Mouse (Mus musculus) ES-Bruce4 (cell line): Measurements from ENCODE around the gene Tex21. TPM values are rescaled to one million over a fixed set of nuclear protein-coding genes. Genes with fewer than 3 reads are reported as not detected.

Experiments used
- H3K27ac ChIP-seq: 2 replicates; pipeline ENCODE4 v1.5.1; 2012; ENCODE audit warnings: low read length, inconsistent platforms; ENCODE audit not compliant: insufficient read depth
- H3K27me3 ChIP-seq: 2 replicates; pipeline ENCODE4 v1.6.1; 2012; ENCODE audit warnings: mild to moderate bottlenecking, low read length, inconsistent platforms; ENCODE audit not compliant: control insufficient read depth, poor library complexity, insufficient read depth, severe bottlenecking
- H3K36me3 ChIP-seq: 2 replicates; pipeline ENCODE4 v1.6.1; 2012; ENCODE audit warnings: inconsistent platforms, mild to moderate bottlenecking, low read length, moderate library complexity; ENCODE audit not compliant: control insufficient read depth, poor library complexity, insufficient read depth, severe bottlenecking
- H3K4me1 ChIP-seq: one replicate; pipeline ENCODE4 v1.8.1; 2011; ENCODE audit warnings: low read length; ENCODE audit not compliant: control insufficient read depth, insufficient read depth
- H3K4me3 ChIP-seq: 2 replicates; pipeline ENCODE4 v1.5.1; 2011; ENCODE audit warnings: low read depth, mild to moderate bottlenecking, low read length
- H3K9ac ChIP-seq: 2 replicates; pipeline ENCODE4 v1.6.1; 2012; ENCODE audit warnings: low read depth, mild to moderate bottlenecking, inconsistent platforms; ENCODE audit not compliant: poor library complexity, severe bottlenecking
- H3K9me3 ChIP-seq: replicated peaks from 2 replicates; pipeline ENCODE4 v1.6.1; 2012; ENCODE audit warnings: mild to moderate bottlenecking, low read length, inconsistent platforms; ENCODE audit not compliant: control insufficient read depth, poor library complexity, insufficient read depth, severe bottlenecking
- CTCF ChIP-seq: IDR thresholded peaks from one replicate; pipeline ENCODE4 v1.8.1; 2011; ENCODE audit warnings: low read depth, low read length
- EP300 ChIP-seq: IDR thresholded peaks from 2 replicates; pipeline ENCODE4 v1.6.1; 2011; ENCODE audit warnings: low read depth, low read length; ENCODE audit not compliant: insufficient read depth
- POLR2A ChIP-seq: IDR thresholded peaks from one replicate; pipeline ENCODE4 v1.8.1; 2011; ENCODE audit warnings: low read length; ENCODE audit not compliant: insufficient read depth
- polyA plus RNA-seq: library from polyadenylated mRNA; stranded (reverse); fragments of >200 nt; gene quantifications from 2 replicates; pipeline ENCODE4 v1.2.4, GENCODE M21; 2011; ENCODE audit warnings: low read depth; ENCODE audit not compliant: missing spikeins, insufficient read depth, insufficient read length

Tex21 gene
- polyA plus RNA-seq, 1 experiment = 8.8 TPM

- Histone ChIP-seq H3K27ac (no peak overlapping the region), H3K4me1 (no peaks in the 10 kb centered on the region), H3K4me3 (no peak overlapping the region), H3K27me3 (no peaks in the 10 kb centered on the region), H3K9me3 (no peaks in the 10 kb centered on the region), H3K36me3 (peaks cover 74% of the 10 kb centered on the region), H3K9ac (no peak overlapping the region)
- no peak for TF ChIP-seq CTCF
- no peak for TF ChIP-seq POLR2A
Observed at GRCm38 (mm10) chr12:76285418-76285817, 38.9 kb upstream of the Tex21 start.

- H3K27me3 ChIP-seq = no peaks in the 10 kb centered on the region
- H3K9me3 ChIP-seq = no peaks in the 10 kb centered on the region
- TF ChIP-seq EP300 = no peak
- TF ChIP-seq POLR2A = no peak
- no peak for TF ChIP-seq CTCF
- no peak overlapping the region for H3K27ac ChIP-seq
- no peaks in the 10 kb centered on the region for H3K4me1 ChIP-seq
- no peak overlapping the region for H3K9ac ChIP-seq
- H3K36me3 ChIP-seq = peaks cover 66% of the 10 kb centered on the region
- no peak overlapping the region for H3K4me3 ChIP-seq
Observed at GRCm38 (mm10) chr12:76282532-76283173, 36.1 kb upstream of the Tex21 start.

- TF ChIP-seq CTCF = no peak
- no peak for TF ChIP-seq POLR2A
- no peak overlapping the region for H3K9ac ChIP-seq
- peaks cover 68% of the 10 kb centered on the region for H3K36me3 ChIP-seq
Observed at GRCm38 (mm10) chr12:76282132-76282531, 35.6 kb upstream of the Tex21 start.

GRCm38 (mm10) chr12:76281111-76281660 lies 34.6 kb upstream of the Tex21 start:
- no peak for TF ChIP-seq CTCF
- no peak for TF ChIP-seq POLR2A
- no peak for TF ChIP-seq EP300
- Histone ChIP-seq H3K36me3 (peaks cover 76% of the 10 kb centered on the region), H3K27ac (no peak overlapping the region), H3K27me3 (no peaks in the 10 kb centered on the region), H3K9ac (no peak overlapping the region), H3K4me1 (no peaks in the 10 kb centered on the region), H3K9me3 (no peaks in the 10 kb centered on the region), H3K4me3 (no peak overlapping the region)

More at GRCm38 (mm10) chr12:76282132-76282531, 35.6 kb upstream of the Tex21 start:
- Histone ChIP-seq H3K4me3 (no peak overlapping the region), H3K9me3 (no peaks in the 10 kb centered on the region), H3K27ac (no peak overlapping the region), H3K27me3 (no peaks in the 10 kb centered on the region), H3K4me1 (no peaks in the 10 kb centered on the region)

- Histone ChIP-seq H3K36me3 (peaks cover 79% of the 10 kb centered on the region), H3K27ac (no peak overlapping the region), H3K4me3 (no peak overlapping the region), H3K9me3 (no peaks in the 10 kb centered on the region), H3K27me3 (no peaks in the 10 kb centered on the region), H3K4me1 (no peaks in the 10 kb centered on the region), H3K9ac (no peak overlapping the region)
- TF ChIP-seq EP300 = no peak
- no peak for TF ChIP-seq CTCF
- no peak for TF ChIP-seq POLR2A
Observed at GRCm38 (mm10) chr12:76280556-76280955, 34.0 kb upstream of the Tex21 start.

GRCm38 (mm10) chr12:76278209-76278608 lies 31.7 kb upstream of the Tex21 start:
- no peaks in the 10 kb centered on the region for H3K9me3 ChIP-seq
- TF ChIP-seq EP300 (no peak), POLR2A (no peak), CTCF (no peak)
- no peak overlapping the region for H3K4me3 ChIP-seq
- H3K27me3 ChIP-seq = no peaks in the 10 kb centered on the region
- H3K4me1 ChIP-seq = no peaks in the 10 kb centered on the region
- no peak overlapping the region for H3K27ac ChIP-seq
- H3K36me3 ChIP-seq = peaks cover 73% of the 10 kb centered on the region
- H3K9ac ChIP-seq = no peak overlapping the region
